Mouse (Mus musculus): ENCODE data around the gene Phf8. TPM values are rescaled to one million over a fixed set of nuclear protein-coding genes. Genes with fewer than 3 reads are reported as not detected.
"Not testable (repeated sequence)": the region's sequence is repeated elsewhere in the genome, so short reads cannot be mapped to it uniquely, and the experiment has no call there.

Gene Phf8
- 23.1 and 25.5 TPM in 2 replicates for polyA plus RNA-seq (2016; fragmentation: Nextera tagmentation; extraction: Ambion mirVana)

DNA sequence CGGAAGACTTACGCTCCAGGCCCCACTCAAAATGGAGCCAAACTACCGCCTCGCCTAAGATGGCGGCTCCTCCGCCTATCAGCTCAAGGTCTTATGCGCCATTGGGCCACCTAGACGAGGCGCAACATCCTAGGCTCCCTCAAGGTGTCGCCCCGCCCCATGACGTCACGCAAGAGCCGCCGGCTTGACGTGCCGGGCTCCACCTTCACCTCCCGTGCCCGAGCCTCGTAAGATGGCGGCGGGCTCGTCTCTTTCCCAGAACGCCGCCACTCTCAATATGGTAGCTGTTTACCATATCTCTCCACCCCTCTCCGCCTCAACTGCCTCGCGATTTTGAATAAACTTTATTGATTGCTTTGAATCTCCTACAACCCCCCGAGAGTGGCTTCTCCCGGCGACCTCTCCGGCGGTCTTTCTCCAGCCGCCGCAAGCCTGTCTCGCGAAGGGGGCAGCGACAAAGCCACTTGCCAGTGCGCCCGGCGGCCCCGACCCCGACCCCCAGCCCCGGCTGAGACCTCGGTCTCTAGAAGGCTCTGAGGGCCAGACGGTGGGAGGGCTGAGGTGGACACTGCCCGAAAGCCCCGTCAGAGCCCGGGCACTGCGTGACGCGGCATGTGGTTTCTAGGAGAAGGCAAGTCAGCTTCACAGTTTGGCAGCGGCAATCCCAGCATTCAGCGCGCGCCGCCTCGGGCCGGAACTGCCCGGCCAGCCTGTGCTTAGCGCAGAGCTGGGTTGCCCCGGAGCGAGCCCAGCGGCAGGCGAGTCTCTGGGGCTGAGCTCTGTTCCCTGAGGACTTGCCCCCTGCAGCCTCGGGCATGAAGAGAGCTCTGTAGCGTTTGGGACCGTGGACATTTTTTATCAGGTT, at the start of gene Phf8:
Gene Phf8, plus strand, starts transcription at position 215 of the 865 bp plus-strand sequence.
- DNase-seq (ENCODE audit: low spot score), result peak; percentile 89
- WGBS, result 17% methylated on average over 68 of the region's 68 CpGs
- H3K27ac ChIP-seq (replicated peaks), result peak within 1 kb of the TSS; percentile 95
- no peaks in the 10 kb centered on the region for H3K9me3 ChIP-seq (replicated peaks)
- peaks cover 6% of the 10 kb centered on the region for H3K4me1 ChIP-seq
- peak within 1 kb of the TSS; percentile 66 for H3K4me3 ChIP-seq
- H3K27me3 ChIP-seq (ENCODE audit: low read depth, poor library complexity, severe bottlenecking), result peaks cover 23% of the 10 kb centered on the region
- peaks cover 7% of the 10 kb centered on the region; the same call in 1 of the 2 replicates for H3K36me3 ChIP-seq

DNA sequence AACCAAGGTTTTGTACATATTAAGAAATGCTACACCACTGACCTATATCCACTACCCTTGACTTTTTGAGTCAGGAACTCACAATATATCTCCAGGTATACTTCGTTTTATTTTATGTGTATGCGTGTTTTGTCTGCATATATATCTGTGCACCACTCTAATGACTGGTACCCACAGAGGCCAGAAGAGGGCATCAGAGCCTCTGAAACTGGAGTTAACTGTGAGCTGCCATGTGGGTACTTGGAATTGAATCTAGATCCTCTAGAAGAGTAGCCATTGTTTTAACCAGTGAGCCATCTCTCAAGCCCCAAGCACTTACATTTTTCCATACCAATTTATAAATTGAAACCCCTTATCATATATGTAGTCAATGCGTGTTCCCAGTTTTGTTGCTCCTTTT, 32.3 kb upstream of the Phf8 start:
- Histone ChIP-seq H3K9me3 (replicated peaks) (no peaks in the 10 kb centered on the region), H3K27me3 (ENCODE audit: low read depth, poor library complexity, severe bottlenecking) (peaks cover under 1% of the 10 kb centered on the region; the same call in 1 of the 2 replicates), H3K4me1 (no peaks in the 10 kb centered on the region), H3K4me3 (no peak overlapping the region), H3K27ac (replicated peaks) (no peak overlapping the region), H3K36me3 (no peaks in the 10 kb centered on the region)
- 83% methylated on average over 3 of the region's 3 CpGs for WGBS
- DNase-seq (ENCODE audit: low spot score), result no peak

DNA sequence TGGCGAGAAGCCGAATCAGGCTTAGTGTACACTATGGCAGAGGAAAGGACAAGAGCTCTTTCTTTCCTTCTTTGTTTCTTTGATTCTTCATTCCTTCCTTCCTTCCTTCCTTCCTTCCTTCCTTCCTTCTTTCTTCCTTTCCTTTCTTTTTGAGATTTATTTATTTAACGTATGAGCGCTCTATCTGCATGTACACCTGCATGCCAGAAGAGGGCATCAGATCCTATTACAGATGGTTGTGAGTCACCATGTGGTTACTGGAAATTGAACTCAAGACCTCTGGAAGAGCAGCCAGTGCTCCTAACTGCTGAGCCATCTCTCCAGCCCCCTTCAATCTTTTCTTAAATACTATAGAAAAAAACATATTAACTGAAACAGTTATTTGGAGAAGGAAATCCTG, 27.2 kb upstream of the Phf8 start:
- not testable (repeated sequence) for H3K27me3 ChIP-seq (ENCODE audit: low read depth, poor library complexity, severe bottlenecking); H3K36me3 ChIP-seq; DNase-seq (ENCODE audit: low spot score); H3K9me3 ChIP-seq (replicated peaks); H3K4me3 ChIP-seq; H3K4me1 ChIP-seq; H3K27ac ChIP-seq (replicated peaks)
- 97% methylated on average over 4 of the region's 4 CpGs for WGBS

DNA sequence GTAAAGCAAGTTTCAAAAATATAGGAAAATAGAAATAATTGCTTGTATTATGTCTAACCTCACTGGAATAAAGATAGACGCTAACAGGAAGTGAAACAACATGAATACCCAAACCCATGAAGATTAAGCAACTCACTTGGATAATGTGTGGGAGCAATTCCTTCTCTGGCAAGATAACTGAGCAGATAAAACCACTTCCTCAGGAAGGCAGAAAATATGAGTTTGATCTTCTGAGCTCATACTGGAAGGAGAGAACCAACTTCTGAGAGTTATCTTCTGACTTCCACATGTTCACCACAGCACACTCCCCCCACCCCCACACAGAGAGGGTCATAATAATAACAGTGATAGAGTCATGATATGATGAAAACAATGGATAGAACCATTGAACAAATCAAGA, 23.9 kb upstream of the Phf8 start:
- Histone ChIP-seq H3K27me3 (ENCODE audit: low read depth, poor library complexity, severe bottlenecking) (no peaks in the 10 kb centered on the region), H3K4me3 (no peak overlapping the region), H3K27ac (replicated peaks) (no peak overlapping the region), H3K4me1 (no peaks in the 10 kb centered on the region), H3K9me3 (replicated peaks) (no peaks in the 10 kb centered on the region), H3K36me3 (no peaks in the 10 kb centered on the region)
- no peak for DNase-seq (ENCODE audit: low spot score)
- WGBS, result 89% methylated on average over 1 of the region's 1 CpGs

DNA sequence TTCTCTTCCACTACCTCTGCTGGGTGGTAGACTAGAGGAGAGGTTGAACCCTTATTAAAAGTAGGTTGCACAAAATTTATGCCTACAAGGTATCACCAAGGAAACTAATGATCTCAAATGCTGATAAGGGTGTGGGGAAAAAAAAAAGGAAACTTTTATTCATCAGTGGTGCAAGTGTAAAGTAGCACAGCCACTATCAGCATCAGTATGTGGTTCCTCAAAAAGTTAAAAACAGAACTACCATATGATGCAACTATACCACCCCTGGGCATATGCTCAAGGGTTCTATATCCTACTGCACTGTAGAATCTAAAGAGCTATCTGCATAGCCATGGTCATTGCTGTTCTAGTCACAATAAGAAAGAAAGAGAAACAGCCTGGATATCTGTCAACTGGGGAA, 11.9 kb upstream of the Phf8 start:
- peaks cover 10% of the 10 kb centered on the region; the same call in 1 of the 2 replicates for H3K27me3 ChIP-seq (ENCODE audit: low read depth, poor library complexity, severe bottlenecking)
- no peak overlapping the region for H3K27ac ChIP-seq (replicated peaks)
- no peaks in the 10 kb centered on the region for H3K36me3 ChIP-seq
- no peak for DNase-seq (ENCODE audit: low spot score)
- no peaks in the 10 kb centered on the region for H3K9me3 ChIP-seq (replicated peaks)
- H3K4me3 ChIP-seq, result no peak overlapping the region
- H3K4me1 ChIP-seq, result no peaks in the 10 kb centered on the region

DNA sequence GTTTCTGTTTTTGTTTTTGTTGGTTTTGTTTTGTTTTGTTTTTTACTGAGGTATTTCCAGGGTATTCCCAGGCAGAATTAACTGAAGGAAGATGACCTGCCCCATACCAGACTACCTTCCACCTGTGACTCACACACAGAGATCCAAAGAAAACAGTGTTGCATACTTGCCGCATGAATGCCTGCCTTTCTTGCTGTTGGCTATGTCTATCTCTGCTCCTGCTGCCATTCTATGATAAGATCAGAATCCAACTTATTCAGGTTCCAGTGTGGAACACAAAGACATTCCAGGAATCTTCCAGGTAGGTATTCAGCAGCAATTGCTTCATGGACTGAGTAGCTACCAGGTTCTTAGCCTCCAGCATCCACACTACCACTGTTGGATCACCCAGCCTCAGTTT, 10.6 kb upstream of the Phf8 start:
- H3K36me3 ChIP-seq, result no peaks in the 10 kb centered on the region
- H3K27ac ChIP-seq (replicated peaks), result no peak overlapping the region
- peaks cover 20% of the 10 kb centered on the region for H3K27me3 ChIP-seq (ENCODE audit: low read depth, poor library complexity, severe bottlenecking)
- no peaks in the 10 kb centered on the region for H3K4me1 ChIP-seq
- H3K9me3 ChIP-seq (replicated peaks), result no peaks in the 10 kb centered on the region
- DNase-seq (ENCODE audit: low spot score), result no peak
- H3K4me3 ChIP-seq, result no peak overlapping the region
- WGBS, result 86% methylated on average over 1 of the region's 1 CpGs

DNA sequence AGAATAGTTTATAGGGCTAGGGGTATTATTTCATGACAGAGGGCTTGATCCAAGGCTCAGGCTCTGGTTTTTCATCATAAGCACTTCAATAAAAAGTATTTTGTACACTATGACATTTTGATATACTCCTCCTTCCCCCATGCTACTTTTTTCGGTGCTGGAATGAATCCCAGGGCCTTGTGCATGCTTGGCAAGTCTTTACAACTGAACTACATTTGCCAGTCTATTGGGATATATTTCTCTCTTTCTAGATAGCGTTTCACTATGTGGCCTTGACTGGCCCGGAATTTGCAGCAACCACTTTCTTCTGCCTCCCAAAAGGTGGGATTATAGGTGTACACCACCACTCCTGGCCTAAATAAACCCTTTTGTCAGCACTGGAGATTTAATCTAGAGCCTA, 7.4 kb upstream of the Phf8 start:
- no peaks in the 10 kb centered on the region for H3K4me1 ChIP-seq
- DNase-seq (ENCODE audit: low spot score), result no peak
- 71% methylated on average over 3 of the region's 3 CpGs for WGBS
- H3K27ac ChIP-seq (replicated peaks), result no peak overlapping the region
- H3K9me3 ChIP-seq (replicated peaks), result no peaks in the 10 kb centered on the region
- H3K27me3 ChIP-seq (ENCODE audit: low read depth, poor library complexity, severe bottlenecking), result peaks cover 23% of the 10 kb centered on the region
- no peak overlapping the region for H3K4me3 ChIP-seq
- H3K36me3 ChIP-seq, result no peaks in the 10 kb centered on the region

DNA sequence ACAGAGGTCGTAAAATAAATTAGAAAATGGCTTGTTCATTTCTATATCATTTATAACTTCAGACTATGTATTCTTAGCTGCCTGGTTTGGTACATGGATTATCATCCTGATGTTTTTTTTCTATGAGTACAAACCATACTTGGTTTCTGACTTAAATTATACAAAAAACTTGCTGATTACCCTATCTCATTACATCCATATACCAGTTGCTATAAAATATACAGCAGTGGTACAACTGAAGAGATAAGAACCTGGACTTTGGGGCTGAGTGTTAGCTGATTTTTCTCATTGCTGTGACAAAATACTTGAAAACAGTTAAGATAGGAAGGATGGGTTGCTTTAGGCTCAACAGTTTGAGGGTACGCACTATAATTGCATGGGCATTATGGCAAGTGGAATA, 6.8 kb upstream of the Phf8 start:
- Histone ChIP-seq H3K36me3 (no peaks in the 10 kb centered on the region), H3K9me3 (replicated peaks) (no peaks in the 10 kb centered on the region), H3K27ac (replicated peaks) (no peak overlapping the region), H3K27me3 (ENCODE audit: low read depth, poor library complexity, severe bottlenecking) (peaks cover 23% of the 10 kb centered on the region), H3K4me1 (no peaks in the 10 kb centered on the region), H3K4me3 (no peak overlapping the region)
- 97% methylated on average over 2 of the region's 2 CpGs for WGBS
- no peak for DNase-seq (ENCODE audit: low spot score)

DNA sequence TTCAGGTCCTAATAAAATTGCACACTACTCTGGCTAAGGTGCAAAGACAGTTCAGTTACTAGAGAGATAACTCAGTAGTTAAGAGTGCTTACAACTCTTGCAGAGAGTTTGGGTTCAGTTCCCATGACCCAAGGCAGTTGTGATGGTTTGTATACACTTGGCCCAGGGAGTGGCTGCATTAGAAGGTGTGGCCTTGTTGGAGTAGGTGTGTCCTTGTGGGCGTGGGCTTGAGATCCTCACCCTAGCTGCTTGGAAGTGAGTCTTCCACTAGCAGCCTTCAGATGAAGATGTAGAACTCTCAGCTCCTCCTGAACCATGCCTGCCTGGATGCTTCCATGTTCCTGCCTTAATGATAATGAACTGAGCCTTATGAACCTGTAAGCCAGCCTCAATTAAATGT, 2.3 kb upstream of the Phf8 start:
- H3K4me3 ChIP-seq, result no peak overlapping the region
- peaks cover 37% of the 10 kb centered on the region for H3K27me3 ChIP-seq (ENCODE audit: low read depth, poor library complexity, severe bottlenecking)
- no peaks in the 10 kb centered on the region for H3K9me3 ChIP-seq (replicated peaks)
- H3K27ac ChIP-seq (replicated peaks), result no peak overlapping the region
- no peak for DNase-seq (ENCODE audit: low spot score)
- no peaks in the 10 kb centered on the region for H3K36me3 ChIP-seq
- H3K4me1 ChIP-seq, result peaks cover 6% of the 10 kb centered on the region
- WGBS, result 73% methylated on average over 1 of the region's 1 CpGs

DNA sequence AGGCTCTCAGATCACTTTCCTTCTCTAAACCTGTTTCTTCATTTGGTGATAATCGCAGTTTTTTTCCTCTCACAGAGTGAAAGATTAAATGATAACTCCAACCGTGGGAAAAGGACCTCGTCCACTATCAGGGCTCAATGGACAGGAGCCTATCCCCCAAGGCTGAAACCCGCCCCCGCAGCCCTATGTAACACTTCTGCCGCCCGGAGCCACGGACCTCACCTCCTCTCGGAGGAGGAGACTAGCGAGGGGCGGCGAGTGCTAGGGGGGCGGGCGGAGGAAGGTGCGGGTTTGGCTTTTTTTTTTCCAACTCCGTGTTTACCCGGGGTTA, 380 bp upstream of the Phf8 start:
- H3K4me3 ChIP-seq, result peak overlapping the region; percentile 66
- no peaks in the 10 kb centered on the region for H3K9me3 ChIP-seq (replicated peaks)
- peaks cover 6% of the 10 kb centered on the region for H3K4me1 ChIP-seq
- peaks cover 5% of the 10 kb centered on the region; the same call in 1 of the 2 replicates for H3K36me3 ChIP-seq
- WGBS, result 22% methylated on average over 17 of the region's 17 CpGs
- peak overlapping the region; percentile 95 for H3K27ac ChIP-seq (replicated peaks)
- no peak for DNase-seq (ENCODE audit: low spot score)
- peaks cover 23% of the 10 kb centered on the region for H3K27me3 ChIP-seq (ENCODE audit: low read depth, poor library complexity, severe bottlenecking)

DNA sequence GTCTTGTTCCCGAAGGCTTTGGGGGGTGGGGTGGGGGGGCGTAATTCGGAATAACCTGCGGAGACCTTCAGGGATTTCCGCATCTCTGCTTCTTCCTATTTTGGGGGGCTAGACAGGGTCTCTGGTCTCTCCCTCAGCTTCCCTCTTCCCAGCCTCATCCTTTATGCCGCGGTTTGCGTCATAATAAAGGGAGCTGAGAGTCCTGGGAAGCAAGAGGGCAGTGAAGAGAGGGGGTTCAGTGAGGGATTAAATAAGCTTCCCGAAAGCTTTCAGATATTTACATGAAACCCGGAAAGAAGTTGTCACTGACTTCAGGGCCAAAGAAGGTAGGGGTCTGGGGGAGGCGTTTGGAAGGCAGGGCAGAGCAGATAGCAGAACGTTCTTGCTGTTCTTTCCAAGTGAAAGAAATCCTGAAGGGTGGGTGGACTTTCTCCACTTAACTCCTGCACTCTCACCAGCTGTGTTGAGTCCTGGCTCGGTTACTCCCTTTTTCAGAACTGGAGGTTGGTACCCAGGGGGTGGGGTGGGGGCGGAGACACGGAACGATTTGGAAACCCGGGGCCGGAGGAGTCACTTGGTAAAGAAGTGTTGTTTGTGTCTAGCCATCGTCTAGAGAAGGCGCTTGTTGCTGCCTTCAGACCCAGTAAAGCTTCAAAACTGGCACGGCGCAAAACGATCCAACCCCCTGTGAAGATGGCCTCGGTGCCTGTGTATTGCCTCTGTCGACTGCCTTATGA, 1.5 kb downstream of the Phf8 start:
- Histone ChIP-seq H3K27ac (replicated peaks) (peak overlapping the region; percentile 95), H3K27me3 (ENCODE audit: low read depth, poor library complexity, severe bottlenecking) (peaks cover 23% of the 10 kb centered on the region), H3K9me3 (replicated peaks) (no peaks in the 10 kb centered on the region), H3K4me1 (peaks cover 6% of the 10 kb centered on the region), H3K4me3 (peak overlapping the region; percentile 66), H3K36me3 (peaks cover 12% of the 10 kb centered on the region; the same call in 1 of the 2 replicates)
- peak; percentile 16 for DNase-seq (ENCODE audit: low spot score)
- 19% methylated on average over 25 of the region's 25 CpGs for WGBS

DNA sequence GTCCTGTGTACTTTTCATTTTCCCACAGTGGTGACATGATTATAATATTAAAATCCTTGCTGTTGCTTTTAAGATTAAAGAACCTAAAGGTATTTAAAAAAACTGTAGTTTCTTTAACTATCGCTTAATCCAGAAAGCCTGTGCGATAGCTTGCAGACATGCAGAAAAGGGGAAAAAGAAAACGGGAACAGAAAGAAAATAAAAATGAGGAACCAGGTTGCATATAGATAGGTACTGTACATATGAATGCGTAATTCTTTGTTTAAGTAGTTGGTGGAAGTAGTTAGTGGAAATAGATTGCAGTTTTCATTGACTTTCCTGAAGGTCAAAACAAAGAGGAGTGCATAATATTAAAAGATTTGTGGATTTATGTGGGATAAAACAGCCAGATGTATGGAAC, 32.9 kb downstream of the Phf8 start:
- Histone ChIP-seq H3K4me1 (no peaks in the 10 kb centered on the region), H3K27me3 (ENCODE audit: low read depth, poor library complexity, severe bottlenecking) (peaks cover 29% of the 10 kb centered on the region), H3K9me3 (replicated peaks) (no peaks in the 10 kb centered on the region), H3K36me3 (peaks cover 30% of the 10 kb centered on the region), H3K27ac (replicated peaks) (no peak overlapping the region), H3K4me3 (no peak overlapping the region)
- no peak for DNase-seq (ENCODE audit: low spot score)
- WGBS, result 89% methylated on average over 4 of the region's 4 CpGs

DNA sequence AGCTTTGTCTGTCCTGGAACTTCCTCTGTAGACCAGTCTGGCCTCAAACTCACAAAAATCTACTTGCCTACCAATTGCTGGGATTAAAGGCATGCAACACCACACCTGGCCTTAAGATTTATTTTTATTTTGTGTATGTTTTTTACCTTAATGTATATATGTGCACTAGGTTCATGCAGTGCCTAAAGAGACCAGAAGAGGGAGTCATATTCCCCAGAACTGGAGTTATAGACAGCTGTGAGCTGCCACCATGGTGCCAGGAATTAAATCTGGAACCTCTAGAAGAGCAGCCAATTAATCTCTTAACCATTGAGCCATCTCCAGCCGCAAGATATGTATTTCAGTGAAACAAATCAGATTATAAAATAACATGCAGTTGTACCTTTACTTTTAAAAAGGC, 54.7 kb downstream of the Phf8 start:
- Histone ChIP-seq H3K27ac (replicated peaks) (no peak overlapping the region), H3K9me3 (replicated peaks) (no peaks in the 10 kb centered on the region), H3K4me3 (no peak overlapping the region), H3K4me1 (no peaks in the 10 kb centered on the region), H3K36me3 (peaks cover 32% of the 10 kb centered on the region), H3K27me3 (ENCODE audit: low read depth, poor library complexity, severe bottlenecking) (no peaks in the 10 kb centered on the region; the same call in 1 of the 2 replicates)
- WGBS, result 93% methylated on average over 1 of the region's 1 CpGs
- no peak for DNase-seq (ENCODE audit: low spot score)

Data from midbrain, embryonic 10.5 days (tissue).